Mouse (Mus musculus) lung, embryonic 15.5 days (tissue): Measurements from ENCODE around the gene Gfod1. TPM values are rescaled to one million over a fixed set of nuclear protein-coding genes. Genes with fewer than 3 reads are reported as not detected.

Experiments
- polyA plus RNA-seq: library from polyadenylated mRNA; unstranded; fragments of >200 nt; fragmentation: Nextera tagmentation; extraction: Ambion mirVana; gene quantifications from 2 replicates; pipeline ENCODE4 v1.2.1, GENCODE M21; 2015

The Gfod1 gene
- polyA plus RNA-seq, 1 experiment from 2014 or later = 0.66 TPM

Other genes starting within 250 kb of the Gfod1 start
- gene Tbc1d7, start 132.7 kb downstream of the Gfod1 start, polyA plus RNA-seq = 48.4 and 50.2 TPM in 2 replicates
- gene Sirt5, start 61.3 kb upstream of the Gfod1 start, polyA plus RNA-seq = 21.7 and 22.5 TPM in 2 replicates
- 137 and 145 TPM in 2 replicates for gene Nol7, start 94.2 kb upstream of the Gfod1 start, polyA plus RNA-seq
- gene Ranbp9, start 177.1 kb upstream of the Gfod1 start, polyA plus RNA-seq = 8.1 and 9.2 TPM in 2 replicates